Mouse (Mus musculus) v-Abl transformed pro-B cells (cell line): ENCODE measurements around the gene Atl1.

ENCODE experiments used
- in situ Hi-C, 2 experiments: fragments of 400-800 bp; cut with MboI; formaldehyde crosslinking; loops; one replicate each; pipeline ENCODE4 v1.15.1; 2025; ENCODE audit not compliant: unreplicated experiment in 2 of 2

Atl1 gene

DNA sequence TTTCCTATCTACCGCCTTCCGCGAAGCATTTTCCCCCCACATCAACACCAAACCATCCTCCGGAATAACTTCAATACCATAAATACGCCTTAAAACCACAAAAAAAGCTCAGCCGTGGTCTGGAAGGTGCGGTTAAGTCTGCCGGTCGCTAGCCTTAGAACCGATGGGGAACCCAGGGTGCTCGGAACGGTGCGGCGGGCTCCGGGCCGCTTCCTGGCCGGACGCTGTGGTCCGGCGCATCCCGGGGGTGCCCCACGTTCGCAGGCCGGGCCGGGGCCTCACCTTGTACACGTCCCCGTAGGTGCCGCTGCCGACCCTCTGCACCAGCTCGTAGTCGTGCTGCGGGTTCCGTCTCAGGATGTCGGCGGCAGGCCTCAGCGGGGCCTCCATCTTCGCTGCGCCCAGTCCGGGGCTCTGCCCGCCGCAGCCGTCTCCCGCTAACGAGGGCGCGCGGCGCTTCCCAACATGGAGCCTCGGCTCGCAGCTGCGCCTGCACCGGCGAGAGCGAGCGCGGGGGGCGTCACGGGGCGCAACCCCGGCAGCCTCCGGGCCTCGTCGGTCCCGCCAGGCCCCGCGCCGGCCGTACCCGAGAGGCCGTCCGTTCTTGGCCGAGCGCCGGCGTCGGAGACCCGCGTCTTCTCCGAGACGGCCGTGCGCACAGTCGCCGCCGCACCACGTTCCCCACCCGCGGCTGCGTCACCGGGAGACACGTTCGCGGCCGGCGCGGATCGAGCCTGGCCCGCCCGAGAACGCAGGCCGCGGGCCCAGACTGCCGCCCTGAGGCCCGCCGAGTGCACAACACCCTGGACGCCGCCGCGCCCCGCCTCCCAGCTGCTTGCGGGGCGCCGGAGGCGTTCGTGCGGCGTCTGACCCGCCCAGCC lies at the start of gene Atl1, which contains the start of gene Map4k5:
Gene Atl1, plus strand, starts transcription at position 244 of the 881 bp plus-strand sequence.
Gene Map4k5, minus strand, starts transcription at position 830 of the 881 bp plus-strand sequence.
- in situ Hi-C loops = loop anchor here (25.0 kb wide), 1 partner anchor 530 kb away; the partner anchor contains the start of genes Arf6 (in 2 of the 2), Gm9887 (in 2 of the 2) and Nemf (in 2 of the 2)

DNA sequence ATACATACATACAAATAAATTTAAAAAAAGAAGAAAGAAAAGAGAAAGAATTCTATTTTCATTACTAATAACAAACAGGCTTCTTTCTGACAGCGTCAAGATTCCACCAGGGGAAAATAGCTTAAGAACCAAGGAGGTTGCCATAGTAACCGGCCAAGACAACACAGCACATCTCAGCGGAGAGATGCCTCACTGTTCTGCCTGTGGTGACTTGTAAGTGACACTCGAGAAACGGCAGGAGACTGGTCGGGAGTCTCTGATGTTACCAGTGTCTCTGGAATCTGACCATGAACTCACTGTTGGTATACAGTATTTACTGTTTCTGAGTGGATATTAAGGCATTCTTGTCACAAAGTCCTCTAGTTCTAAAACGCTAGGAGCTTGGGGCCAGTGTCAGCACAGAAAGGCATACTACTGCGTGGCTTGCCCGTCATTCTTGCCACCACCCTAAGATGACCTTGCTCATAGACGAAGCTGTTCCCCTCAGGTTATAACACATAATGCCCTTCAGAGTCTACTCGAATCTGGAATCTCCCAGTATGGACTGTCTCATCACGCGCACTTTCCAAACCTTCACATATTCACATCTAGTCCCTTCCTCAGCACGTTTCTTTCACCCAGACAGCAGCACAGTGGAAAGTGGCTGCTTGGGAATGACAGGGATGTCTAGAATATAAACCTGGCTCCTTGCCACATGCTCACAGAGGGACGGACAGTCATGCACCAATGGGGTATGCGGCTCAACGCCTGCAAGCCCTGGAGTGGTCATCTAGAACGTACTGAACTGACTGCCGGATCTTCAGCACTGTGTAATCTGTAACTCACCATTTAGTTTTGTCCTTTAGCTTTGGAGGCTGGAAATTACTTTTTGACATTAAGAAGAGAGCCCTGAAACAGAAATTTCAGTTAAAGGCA lies 48.6 kb upstream of the Atl1 start:
- in situ Hi-C loops = no loop called here

- in situ Hi-C loops = no loop called here
These were observed 46.7 kb upstream of the Atl1 start for GRCm38 (mm10) chr12:69845722-69846121.

- in situ Hi-C loops = no loop called here
These were observed 45.9 kb upstream of the Atl1 start for GRCm38 (mm10) chr12:69846499-69846898.

DNA sequence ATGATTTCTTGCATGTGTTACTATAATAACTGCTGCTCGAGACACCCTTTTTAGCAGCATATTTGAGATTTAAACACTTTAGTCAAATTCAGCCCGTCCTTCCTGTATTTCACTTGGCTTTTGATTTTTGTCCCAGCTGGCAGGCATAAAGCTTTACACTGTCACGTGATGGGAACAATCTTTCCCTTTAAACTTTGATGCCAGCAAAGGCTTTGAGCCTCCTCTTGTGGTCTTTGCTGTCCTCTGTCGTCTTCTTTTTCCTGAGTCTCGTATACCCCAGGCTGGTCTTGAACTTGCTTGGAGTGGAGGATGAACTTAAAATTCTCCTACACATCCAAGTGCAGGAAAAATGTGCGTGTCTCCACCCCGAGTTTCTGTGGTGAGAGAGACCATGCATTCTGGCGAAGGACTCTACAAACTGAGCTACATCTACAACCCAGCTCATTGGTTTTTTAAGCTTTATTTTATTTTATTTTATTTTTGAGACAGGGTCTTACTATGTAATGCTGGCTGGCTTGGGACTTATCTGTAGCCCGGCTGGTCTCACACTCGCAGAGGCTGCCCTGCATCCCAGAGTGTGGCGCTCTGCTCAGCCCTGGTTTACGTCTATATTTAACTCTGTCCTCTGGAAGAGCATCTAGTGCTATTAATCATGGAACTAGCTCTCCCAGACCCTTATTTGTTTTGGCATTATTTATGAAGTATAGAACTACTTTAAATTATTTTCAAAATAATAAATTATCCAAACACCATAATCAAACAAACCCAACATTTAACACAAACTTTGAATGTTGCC lies 44.1 kb upstream of the Atl1 start:
- in situ Hi-C loops = no loop called here

DNA sequence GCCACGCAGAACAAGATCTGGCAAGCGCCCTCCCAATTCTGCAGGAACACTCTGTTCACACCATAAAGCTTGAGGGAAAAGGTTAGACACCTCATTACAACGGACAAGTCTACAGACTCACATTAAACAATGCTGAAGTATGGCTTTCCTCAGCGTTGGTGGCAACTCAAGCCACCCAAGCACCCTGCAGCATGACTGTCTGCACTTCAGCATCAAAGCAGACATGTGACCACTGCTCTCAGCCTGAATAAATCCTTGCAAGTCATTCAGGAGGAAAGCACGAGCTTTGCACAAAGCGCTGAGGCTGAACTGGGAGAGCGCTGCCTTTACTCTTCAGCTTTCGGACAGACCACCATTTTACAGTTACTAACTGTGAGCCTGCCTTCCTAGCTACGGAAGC lies 40.1 kb upstream of the Atl1 start:
- in situ Hi-C loops = no loop called here

DNA sequence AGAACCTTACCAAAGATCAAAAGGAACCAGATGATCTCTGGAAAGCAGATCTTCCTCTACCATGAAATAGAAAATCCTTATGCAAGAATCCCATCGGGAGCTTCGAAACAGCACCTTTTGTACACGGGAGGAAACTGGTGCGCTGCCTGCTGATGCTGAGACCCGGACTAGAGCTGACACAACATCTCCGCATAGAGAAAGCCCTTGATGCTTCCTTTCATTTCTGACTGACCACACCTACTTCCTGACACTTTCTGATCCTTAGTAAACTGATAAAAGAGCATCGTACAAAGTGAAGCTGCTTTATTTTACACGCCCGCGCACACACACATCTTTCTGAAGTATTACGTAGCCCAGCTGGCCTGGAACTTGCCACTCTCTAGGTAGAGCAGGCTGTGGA lies 39.0 kb upstream of the Atl1 start:
- in situ Hi-C loops = no loop called here

DNA sequence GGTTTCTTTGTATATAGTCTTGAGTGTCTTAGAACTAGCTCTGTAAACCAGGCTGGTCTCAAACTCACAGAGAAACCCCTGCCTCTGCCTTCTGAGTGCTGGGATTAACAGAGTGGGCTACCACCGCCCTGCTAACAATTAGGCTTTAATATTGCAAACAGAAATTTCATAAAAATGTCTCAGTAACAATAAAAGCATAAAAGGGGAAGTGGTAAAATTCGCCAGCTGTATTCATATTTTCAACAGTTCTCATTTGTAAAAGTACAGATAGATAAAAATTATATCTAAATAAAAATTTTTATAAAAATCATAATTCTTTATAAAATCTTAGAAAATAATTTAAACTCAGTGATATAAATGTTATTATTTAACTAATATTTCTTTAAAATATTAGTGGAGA lies 38.5 kb upstream of the Atl1 start:
- in situ Hi-C loops = no loop called here

- in situ Hi-C loops = no loop called here
These were observed 36.6 kb upstream of the Atl1 start for GRCm38 (mm10) chr12:69855641-69856300.

DNA sequence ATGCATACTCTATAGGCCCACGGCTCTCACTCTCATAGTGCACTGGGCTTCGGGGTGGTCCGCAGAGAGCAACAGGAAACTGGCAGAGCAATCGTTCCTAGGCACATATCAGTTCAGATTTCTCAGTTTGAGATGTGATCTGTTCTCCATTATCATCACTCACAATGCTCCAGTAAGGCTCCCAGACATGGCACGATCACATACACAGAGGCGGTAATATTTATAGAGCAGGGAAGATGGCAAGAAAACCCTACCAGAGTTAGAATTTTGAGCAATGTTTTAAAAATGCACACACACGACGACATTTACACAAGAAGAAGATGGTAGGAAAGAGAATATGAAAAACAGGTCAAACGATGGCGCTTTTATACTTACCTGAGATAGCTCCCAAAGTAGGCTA lies 36.0 kb upstream of the Atl1 start:
- in situ Hi-C loops = no loop called here

DNA sequence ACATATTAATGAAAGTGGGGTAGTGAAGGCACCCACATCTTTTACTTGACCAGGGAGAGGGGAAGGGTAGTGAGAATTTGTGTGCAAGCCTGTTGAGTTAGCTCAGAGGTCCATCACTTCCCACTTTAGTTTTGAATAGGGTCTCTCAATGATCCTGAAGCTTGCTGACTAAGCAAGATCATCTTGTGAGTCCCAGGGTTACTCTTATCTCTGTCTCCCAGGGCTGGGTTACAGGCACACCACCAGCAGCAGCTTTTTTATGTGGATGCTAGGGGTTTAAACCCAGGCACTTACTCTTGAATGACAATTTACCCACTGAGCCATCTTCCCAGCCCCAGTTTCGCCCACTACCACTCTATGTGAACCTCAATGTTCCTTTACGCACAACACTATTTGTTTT lies 34.8 kb upstream of the Atl1 start:
- in situ Hi-C loops = no loop called here

DNA sequence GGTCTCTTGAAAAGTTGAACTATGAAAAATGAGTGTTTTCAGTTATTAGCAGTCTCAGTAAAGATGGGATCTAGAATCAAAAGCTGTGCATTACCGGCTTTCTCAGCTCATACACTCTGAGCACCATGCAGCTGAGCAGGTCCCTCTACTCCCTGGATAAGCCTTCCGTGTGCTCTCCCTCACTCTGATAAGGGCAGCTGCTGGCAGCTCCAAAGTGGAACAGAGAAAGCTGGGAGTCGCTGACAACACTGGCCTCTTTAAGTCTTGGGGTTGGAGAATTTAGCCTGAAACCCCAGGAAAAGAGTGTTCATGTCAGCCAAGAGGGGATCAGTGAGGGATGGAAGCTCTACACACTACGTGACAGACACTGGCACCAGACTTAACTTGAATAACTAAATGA lies 33.6 kb upstream of the Atl1 start:
- in situ Hi-C loops = no loop called here

DNA sequence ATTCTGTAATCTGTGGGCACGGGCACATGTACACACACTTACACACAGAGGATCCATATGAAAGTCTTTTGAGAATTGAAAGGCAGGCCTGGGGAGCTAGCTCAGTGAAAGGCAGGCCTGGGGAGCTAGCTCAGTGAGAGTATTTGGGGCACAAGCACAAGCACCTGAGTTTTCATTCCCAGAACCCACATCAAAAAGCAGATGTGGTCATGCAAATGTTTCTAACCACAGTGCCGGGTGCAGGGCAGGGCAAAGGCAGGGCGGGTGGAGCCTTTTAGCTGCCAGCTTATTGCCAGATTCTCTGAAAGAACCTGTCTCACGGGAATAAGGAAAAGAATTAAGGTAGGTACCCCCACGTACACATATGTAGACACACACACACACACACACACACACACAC lies 28.9 kb upstream of the Atl1 start:
- in situ Hi-C loops = no loop called here

- in situ Hi-C loops = no loop called here
These were observed 28.2 kb upstream of the Atl1 start for GRCm38 (mm10) chr12:69864164-69864692.

DNA sequence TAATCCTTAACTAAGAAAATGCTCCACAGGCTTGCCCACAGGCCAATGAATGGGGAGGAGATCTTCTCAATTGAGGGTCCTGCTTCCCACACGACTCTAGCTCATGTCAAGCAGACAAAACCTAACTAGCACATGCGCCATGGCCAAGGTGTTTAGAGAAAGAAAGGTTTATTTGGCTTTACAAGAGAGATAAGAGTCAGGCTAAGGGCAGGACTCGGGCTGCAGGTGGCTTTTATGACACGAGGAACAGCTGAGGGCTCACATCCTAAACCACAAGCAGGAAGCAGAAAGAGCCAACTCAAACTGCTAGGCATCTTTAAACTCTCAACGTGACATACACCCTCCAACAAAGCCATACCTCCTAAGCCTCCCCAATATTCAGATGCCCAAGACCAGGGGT lies 25.1 kb upstream of the Atl1 start:
- in situ Hi-C loops = no loop called here

DNA sequence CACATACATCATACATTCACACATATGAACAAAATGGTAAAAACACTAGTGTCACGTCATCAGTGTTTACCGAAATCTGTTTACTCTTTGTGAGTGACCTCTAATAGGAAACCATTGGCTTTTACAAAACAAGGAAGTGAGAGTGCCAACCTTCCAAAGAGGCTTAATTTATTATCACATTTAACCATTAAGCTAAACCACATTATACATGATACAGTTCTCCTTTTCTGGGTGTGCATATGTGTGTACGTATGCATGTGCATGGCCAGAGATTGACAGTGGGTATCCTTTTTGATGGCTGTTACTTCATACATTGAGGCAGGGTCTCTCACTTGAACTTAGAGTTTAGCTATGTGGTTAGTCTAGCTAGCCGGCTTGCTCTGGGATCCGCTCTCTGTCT lies 20.8 kb upstream of the Atl1 start:
- in situ Hi-C loops = no loop called here

- in situ Hi-C loops = loop anchor here (25.0 kb wide), 1 partner anchor 516 kb away; the partner anchor contains the start of genes Arf6 (in 2 of the 2), Gm9887 (in 2 of the 2) and Nemf (in 2 of the 2)
These were observed 14.5 kb upstream of the Atl1 start for GRCm38 (mm10) chr12:69877842-69878363.

- in situ Hi-C loops = loop anchor here (25.0 kb wide), 1 partner anchor 517 kb away; the partner anchor contains the start of genes Arf6 (in 2 of the 2), Gm9887 (in 2 of the 2) and Nemf (in 2 of the 2)
These were observed 13.2 kb upstream of the Atl1 start for GRCm38 (mm10) chr12:69879172-69879665.

DNA sequence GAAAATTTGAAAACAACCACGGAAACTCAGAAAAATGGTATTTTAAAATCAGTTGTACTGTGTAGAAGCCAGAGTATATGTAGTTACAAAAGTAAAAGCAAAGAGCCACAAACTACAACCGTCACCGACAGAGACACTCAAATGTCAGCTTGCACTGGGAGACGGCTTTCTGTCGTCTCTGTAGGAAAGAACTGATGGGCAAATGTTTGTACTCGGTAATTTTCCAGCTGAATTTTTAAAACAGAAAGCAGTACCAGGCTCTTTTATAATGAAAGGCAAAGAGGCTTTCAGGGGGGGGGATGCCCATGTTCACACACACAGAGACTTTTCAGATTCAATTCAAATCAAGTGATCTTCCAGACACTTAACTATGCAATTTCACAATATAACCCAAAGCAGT lies 12.7 kb upstream of the Atl1 start:
- in situ Hi-C loops = loop anchor here (25.0 kb wide), 1 partner anchor 517 kb away; the partner anchor contains the start of genes Arf6 (in 2 of the 2), Gm9887 (in 2 of the 2) and Nemf (in 2 of the 2)
